Mouse (Mus musculus) erythroblast, embryonic 14.5 days (primary cell): ENCODE measurements around the gene Cldn16. TPM values are rescaled to one million over a fixed set of nuclear protein-coding genes. Genes with fewer than 3 reads are reported as not detected.

Source experiments
- H3K27me3 ChIP-seq: 2 replicates; pipeline ENCODE4 v1.6.1; 2012; ENCODE audit warnings: inconsistent platforms; ENCODE audit not compliant: control insufficient read depth
- H3K36me3 ChIP-seq: 2 replicates; pipeline ENCODE4 v1.6.1; 2012; ENCODE audit warnings: mild to moderate bottlenecking, inconsistent platforms; ENCODE audit not compliant: control insufficient read depth
- H3K4me1 ChIP-seq: 2 replicates; pipeline ENCODE4 v1.6.1; 2012; ENCODE audit warnings: inconsistent platforms; ENCODE audit not compliant: control insufficient read depth
- H3K4me3 ChIP-seq: replicated peaks from 2 replicates; pipeline ENCODE3; 2012; ENCODE audit warnings: moderate library complexity, mild to moderate bottlenecking, inconsistent platforms
- H3K9me3 ChIP-seq: 2 replicates; pipeline ENCODE4 v1.6.1; 2012; ENCODE audit warnings: low read length, inconsistent platforms, mixed read lengths; ENCODE audit not compliant: control insufficient read depth
- GATA1 ChIP-seq: IDR thresholded peaks from 2 replicates; pipeline ENCODE4 v1.6.1; 2012; ENCODE audit warnings: low read length, inconsistent platforms, mixed read lengths
- TAL1 ChIP-seq: IDR thresholded peaks from 3 replicates; pipeline ENCODE4 v1.6.1; 2012; ENCODE audit warnings: low read length, inconsistent platforms, mixed read lengths
- polyA plus RNA-seq: library from polyadenylated mRNA; stranded (reverse); fragments of >175 nt; gene quantifications from 2 replicates; pipeline ENCODE4 v1.2.3, GENCODE M21; 2012

Cldn16 gene
- polyA plus RNA-seq, 1 experiment = not detected

DNA sequence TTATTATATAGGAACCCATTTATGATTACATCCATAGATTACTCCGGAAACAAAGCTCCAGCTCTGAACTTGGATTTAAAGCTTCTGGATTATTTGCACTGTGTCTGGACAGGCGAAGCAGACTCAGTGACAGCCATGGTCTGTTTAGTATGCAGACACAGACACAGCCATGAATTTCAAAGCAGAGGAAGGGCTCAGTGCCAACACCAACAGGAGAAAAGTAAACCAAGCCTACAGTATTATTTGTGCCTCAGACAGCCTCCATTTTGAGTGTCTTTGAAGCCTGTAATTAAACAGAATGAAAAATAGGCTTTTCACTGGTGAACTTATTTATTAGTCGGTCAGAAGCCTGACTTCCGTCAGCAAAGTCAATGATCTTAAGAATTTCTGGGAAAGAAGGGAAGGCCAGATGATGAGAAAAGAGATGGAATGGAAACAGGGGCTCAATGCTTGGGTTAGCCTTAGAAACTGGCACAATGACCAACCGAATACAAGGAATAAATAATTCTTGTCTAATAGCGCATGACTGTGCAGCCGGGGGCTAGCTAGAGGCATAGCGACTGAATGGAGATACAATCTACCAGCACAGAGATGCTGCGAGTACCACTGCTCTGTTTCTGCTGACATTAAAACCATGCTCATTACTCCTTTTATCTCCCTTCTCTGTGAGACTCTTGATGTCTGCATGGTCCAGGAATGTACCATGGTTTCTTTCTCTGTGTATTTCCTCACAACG lies 65.2 kb downstream of the Cldn16 start:
- TF ChIP-seq GATA1 = no peak
- Histone ChIP-seq H3K36me3 (no peaks in the 10 kb centered on the region), H3K9me3 (no peaks in the 10 kb centered on the region), H3K4me1 (no peaks in the 10 kb centered on the region), H3K4me3 (no peak overlapping the region), H3K27me3 (no peaks in the 10 kb centered on the region)

DNA sequence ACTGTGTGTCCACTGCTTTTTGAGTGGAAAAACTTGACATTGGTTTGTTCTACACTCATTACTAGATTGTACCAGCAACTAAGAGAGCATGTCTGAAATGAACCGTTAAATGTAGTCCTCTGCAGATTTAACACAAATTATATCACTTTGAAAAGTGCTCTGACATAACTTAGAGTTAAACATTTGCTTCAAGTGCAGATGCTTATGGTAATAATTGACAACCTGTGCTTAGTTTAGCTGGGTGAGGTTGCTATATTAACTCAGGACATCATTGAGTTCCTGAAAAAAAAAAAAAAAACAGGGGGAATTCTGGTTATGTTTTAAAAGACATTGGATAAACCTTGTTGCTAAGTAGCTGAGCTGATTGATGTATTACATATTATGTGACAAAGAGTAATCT lies 67.5 kb downstream of the Cldn16 start:
- Histone ChIP-seq H3K4me3 (no peak overlapping the region), H3K27me3 (no peaks in the 10 kb centered on the region), H3K9me3 (no peaks in the 10 kb centered on the region), H3K36me3 (no peaks in the 10 kb centered on the region), H3K4me1 (no peaks in the 10 kb centered on the region)
- no peak for TF ChIP-seq GATA1
- TF ChIP-seq TAL1 = no peak

GRCm38 (mm10) chr16:26532287-26532686 lies 69.4 kb downstream of the Cldn16 start:
- H3K27me3 ChIP-seq = no peaks in the 10 kb centered on the region
- H3K9me3 ChIP-seq = no peaks in the 10 kb centered on the region
- H3K36me3 ChIP-seq = no peaks in the 10 kb centered on the region
- H3K4me3 ChIP-seq = no peak overlapping the region
- TF ChIP-seq GATA1 (no peak), TAL1 (no peak)
- H3K4me1 ChIP-seq = no peaks in the 10 kb centered on the region

Other genes with a start within 250 kb of the Cldn16 start
- gene Cldn1, start 91.3 kb upstream of the Cldn16 start, polyA plus RNA-seq = not detected in 2 replicates
- gene Tmem207, start 63.6 kb downstream of the Cldn16 start, polyA plus RNA-seq = not detected in 2 replicates
- 0.02 and 0.04 TPM in 2 replicates for gene Il1rap, start 118.6 kb downstream of the Cldn16 start, polyA plus RNA-seq